Comparison of ENCODE assay signal across 7 mouse cellular contexts in the genomic region with DNA sequence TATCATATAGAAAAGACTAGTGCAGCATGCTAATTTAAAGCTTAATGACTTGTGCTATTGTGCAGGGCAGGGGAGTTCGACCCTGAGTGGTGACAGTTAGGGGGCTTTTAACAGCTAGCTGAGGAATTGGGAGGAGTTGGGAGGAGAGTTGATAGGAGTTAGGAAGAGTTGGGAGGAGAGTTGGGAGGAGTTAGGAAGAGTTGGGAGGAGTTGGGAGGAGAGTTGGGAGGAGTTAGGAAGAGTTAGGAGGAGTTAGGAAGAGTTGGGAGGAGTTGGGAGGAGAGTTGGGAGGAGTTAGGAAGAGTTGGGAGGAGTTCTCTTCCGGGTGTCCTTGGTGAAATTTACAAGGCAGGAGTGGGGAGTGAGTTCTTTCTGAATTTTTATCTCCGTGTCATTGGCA. TPM values are rescaled to one million over a fixed set of nuclear protein-coding genes. Genes with fewer than 3 reads are reported as not detected.
A peak's percentile ranks its signal among the peaks of the same experiment; 100 is the strongest.
DNase-seq lines count a peak whose midpoint lies in the region; ATAC-seq and TF ChIP-seq lines count a peak whose summit lies in the region.
"Not testable (repeated sequence)": the region's sequence is repeated elsewhere in the genome, so short reads cannot be mapped to it uniquely, and the experiment has no call there.

No protein-coding gene starts in this region.

- DNase-seq in adrenal gland, postnatal 14 days: peak; percentile 30
- not testable (repeated sequence) for DNase-seq in intestine, embryonic 14.5 days (ENCODE audit: low spot score); liver, embryonic 13.5 days
- DNase-seq in kidney, postnatal 0 days (ENCODE audit: low spot score): peak; percentile 51

- TF ChIP-seq CTCF in kidney, postnatal 0 days (IDR thresholded peaks at IDR 0.05; ENCODE audit: low read depth): not testable (repeated sequence)

- H3K9ac ChIP-seq in heart, embryonic 12.5 days; intestine, embryonic 14.5 days (ENCODE audit: low read length); kidney, postnatal 0 days (ENCODE audit: low read depth, low read length); lung, embryonic 15.5 days; neural tube, embryonic 12.5 days: not testable (repeated sequence)
- H3K9ac ChIP-seq in liver, embryonic 13.5 days: peak overlapping the region; percentile 90; the same call in 1 of the 2 replicates

- 44% methylated on average over 3 of the region's 3 CpGs for WGBS in heart, embryonic 12.5 days
- 47% methylated on average over 3 of the region's 3 CpGs for WGBS in intestine, embryonic 14.5 days
- 21% methylated on average over 3 of the region's 3 CpGs for WGBS in kidney, postnatal 0 days
- 53% methylated on average over 3 of the region's 3 CpGs for WGBS in liver, embryonic 13.5 days (ENCODE audit: insufficient replicate concordance)
- 46% methylated on average over 3 of the region's 3 CpGs for WGBS in lung, embryonic 15.5 days
- 42% methylated on average over 3 of the region's 3 CpGs for WGBS in neural tube, embryonic 12.5 days

- H3K9me3 ChIP-seq in heart, embryonic 12.5 days (replicated peaks); intestine, embryonic 14.5 days (ENCODE audit: control insufficient read depth, low read length); kidney, postnatal 0 days (replicated peaks; ENCODE audit: low read length); liver, embryonic 13.5 days (replicated peaks); lung, embryonic 15.5 days; neural tube, embryonic 12.5 days: not testable (repeated sequence)

- H3K27me3 ChIP-seq in heart, embryonic 12.5 days (replicated peaks); intestine, embryonic 14.5 days (replicated peaks; ENCODE audit: control insufficient read depth, insufficient read depth, low read length); kidney, postnatal 0 days (ENCODE audit: insufficient read depth, low read length); liver, embryonic 13.5 days; lung, embryonic 15.5 days; neural tube, embryonic 12.5 days (replicated peaks): not testable (repeated sequence)

- not testable (repeated sequence) for H3K27ac ChIP-seq in heart, embryonic 12.5 days (ENCODE audit: poor library complexity, severe bottlenecking); intestine, embryonic 14.5 days (ENCODE audit: low read depth); kidney, postnatal 0 days; liver, embryonic 13.5 days; lung, embryonic 15.5 days; neural tube, embryonic 12.5 days

- H3K4me1 ChIP-seq in heart, embryonic 12.5 days (replicated peaks): peaks cover 23% of the 10 kb centered on the region
- peaks cover 19% of the 10 kb centered on the region for H3K4me1 ChIP-seq in intestine, embryonic 14.5 days (replicated peaks; ENCODE audit: control insufficient read depth, insufficient read depth, low read length)
- H3K4me1 ChIP-seq in kidney, postnatal 0 days (replicated peaks; ENCODE audit: insufficient read depth, low read length): peaks cover 19% of the 10 kb centered on the region
- H3K4me1 ChIP-seq in liver, embryonic 13.5 days (replicated peaks): peaks cover 41% of the 10 kb centered on the region
- H3K4me1 ChIP-seq in lung, embryonic 15.5 days: peaks cover 20% of the 10 kb centered on the region
- H3K4me1 ChIP-seq in neural tube, embryonic 12.5 days: peaks cover 23% of the 10 kb centered on the region

- peak overlapping the region; percentile 71; the same call in 1 of the 2 replicates for H3K4me2 ChIP-seq in heart, embryonic 12.5 days
- H3K4me2 ChIP-seq in intestine, embryonic 14.5 days (ENCODE audit: low read length): peak overlapping the region; percentile 60; the same call in 1 of the 2 replicates
- peak overlapping the region; percentile 84; the same call in 1 of the 2 replicates for H3K4me2 ChIP-seq in kidney, postnatal 0 days (ENCODE audit: low read length)
- peak overlapping the region; percentile 76 for H3K4me2 ChIP-seq in liver, embryonic 13.5 days
- H3K4me2 ChIP-seq in lung, embryonic 15.5 days: peak overlapping the region; percentile 60
- 0 out of 2 replicates have a peak overlapping the region, but pooled peaks have one; percentile 56 for H3K4me2 ChIP-seq in neural tube, embryonic 12.5 days (replicated peaks)

- peaks cover 49% of the 10 kb centered on the region for H3K36me3 ChIP-seq in heart, embryonic 12.5 days
- peaks cover 39% of the 10 kb centered on the region for H3K36me3 ChIP-seq in intestine, embryonic 14.5 days (ENCODE audit: control insufficient read depth, insufficient read depth, low read length)
- H3K36me3 ChIP-seq in kidney, postnatal 0 days (ENCODE audit: insufficient read depth, low read length): peaks cover 31% of the 10 kb centered on the region
- peaks cover 52% of the 10 kb centered on the region for H3K36me3 ChIP-seq in liver, embryonic 13.5 days
- peaks cover 29% of the 10 kb centered on the region for H3K36me3 ChIP-seq in lung, embryonic 15.5 days
- H3K36me3 ChIP-seq in neural tube, embryonic 12.5 days: peaks cover 46% of the 10 kb centered on the region

- not testable (repeated sequence) for ATAC-seq in heart, embryonic 12.5 days (ENCODE audit: insufficient number of reproducible peaks, low FRiP score); intestine, embryonic 14.5 days (replicated peaks; ENCODE audit: low FRiP score, low TSS enrichment, low read depth); kidney, postnatal 0 days (replicated peaks; ENCODE audit: low FRiP score, low read depth); liver, embryonic 13.5 days (ENCODE audit: low read depth); lung, embryonic 15.5 days (ENCODE audit: borderline replicate concordance, extremely low read depth, low FRiP score, low TSS enrichment); neural tube, embryonic 12.5 days (ENCODE audit: low FRiP score, low read depth)

- H3K4me3 ChIP-seq in heart, embryonic 12.5 days: 0 out of 2 replicates have a peak overlapping the region, but pooled peaks have one; percentile 74
- not testable (repeated sequence) for H3K4me3 ChIP-seq in intestine, embryonic 14.5 days (ENCODE audit: low read depth, low read length); kidney, postnatal 0 days (replicated peaks; ENCODE audit: low read depth, low read length); lung, embryonic 15.5 days; neural tube, embryonic 12.5 days
- H3K4me3 ChIP-seq in liver, embryonic 13.5 days (replicated peaks): peak overlapping the region; percentile 96; the same call in 1 of the 2 replicates

RNA-seq across cellular contexts. Expression of gene Miip, which starts 1.8 kb away (rescaled TPM):
- total RNA-seq in adrenal gland, postnatal 14 days (2021): 19.4 and 26.0 TPM in 2 replicates
- polyA plus RNA-seq in heart, embryonic 12.5 days (2016; fragmentation: Nextera tagmentation; extraction: Ambion mirVana): 23.4 and 26.3 TPM in 2 replicates
- polyA plus RNA-seq in intestine, embryonic 14.5 days (2014; fragmentation: Nextera tagmentation; extraction: Ambion mirVana): 32.1 and 34.6 TPM in 2 replicates
- 29.4 and 30.6 TPM in 2 replicates for polyA plus RNA-seq in kidney, postnatal 0 days (2015; fragmentation: Nextera tagmentation; extraction: Ambion mirVana)
- polyA plus RNA-seq in liver, embryonic 13.5 days (2015; fragmentation: Nextera tagmentation; extraction: Ambion mirVana): 25.7 and 29.1 TPM in 2 replicates
- 44.2 and 44.9 TPM in 2 replicates for polyA plus RNA-seq in lung, embryonic 15.5 days (2015; fragmentation: Nextera tagmentation; extraction: Ambion mirVana)
- 52.2 and 53.4 TPM in 2 replicates for polyA plus RNA-seq in neural tube, embryonic 12.5 days (2016; fragmentation: Nextera tagmentation; extraction: Ambion mirVana)

RNA-seq across cellular contexts. Expression of gene Fv1, which starts 2.0 kb away (rescaled TPM):
- 7.8 and 9.2 TPM in 2 replicates for total RNA-seq in adrenal gland, postnatal 14 days (2021)
- polyA plus RNA-seq in heart, embryonic 12.5 days (2016; fragmentation: Nextera tagmentation; extraction: Ambion mirVana): 9.0 and 9.1 TPM in 2 replicates
- 9.0 and 9.7 TPM in 2 replicates for polyA plus RNA-seq in intestine, embryonic 14.5 days (2014; fragmentation: Nextera tagmentation; extraction: Ambion mirVana)
- 3.8 and 4.3 TPM in 2 replicates for polyA plus RNA-seq in kidney, postnatal 0 days (2015; fragmentation: Nextera tagmentation; extraction: Ambion mirVana)
- polyA plus RNA-seq in liver, embryonic 13.5 days (2015; fragmentation: Nextera tagmentation; extraction: Ambion mirVana): 2.5 and 3.5 TPM in 2 replicates
- polyA plus RNA-seq in lung, embryonic 15.5 days (2015; fragmentation: Nextera tagmentation; extraction: Ambion mirVana): 8.4 and 10.7 TPM in 2 replicates
- polyA plus RNA-seq in neural tube, embryonic 12.5 days (2016; fragmentation: Nextera tagmentation; extraction: Ambion mirVana): 15.3 and 15.7 TPM in 2 replicates

RNA-seq across cellular contexts. Expression of gene Zfp933, which starts 18.6 kb away (rescaled TPM):
- total RNA-seq in adrenal gland, postnatal 14 days (2021): 21.0 and 28.2 TPM in 2 replicates
- polyA plus RNA-seq in heart, embryonic 12.5 days (2016; fragmentation: Nextera tagmentation; extraction: Ambion mirVana): 5.0 and 5.9 TPM in 2 replicates
- 4.7 TPM in 2 replicates for polyA plus RNA-seq in intestine, embryonic 14.5 days (2014; fragmentation: Nextera tagmentation; extraction: Ambion mirVana)
- 4.7 and 5.5 TPM in 2 replicates for polyA plus RNA-seq in kidney, postnatal 0 days (2015; fragmentation: Nextera tagmentation; extraction: Ambion mirVana)
- polyA plus RNA-seq in liver, embryonic 13.5 days (2015; fragmentation: Nextera tagmentation; extraction: Ambion mirVana): 1.3 and 1.5 TPM in 2 replicates
- polyA plus RNA-seq in lung, embryonic 15.5 days (2015; fragmentation: Nextera tagmentation; extraction: Ambion mirVana): 4.6 and 5.0 TPM in 2 replicates
- polyA plus RNA-seq in neural tube, embryonic 12.5 days (2016; fragmentation: Nextera tagmentation; extraction: Ambion mirVana): 4.1 and 6.2 TPM in 2 replicates

RNA-seq across cellular contexts. Expression of gene Mfn2, which starts 37.7 kb away (rescaled TPM):
- 191 and 207 TPM in 2 replicates for total RNA-seq in adrenal gland, postnatal 14 days (2021)
- polyA plus RNA-seq in heart, embryonic 12.5 days (2016; fragmentation: Nextera tagmentation; extraction: Ambion mirVana): 121 and 123 TPM in 2 replicates
- polyA plus RNA-seq in intestine, embryonic 14.5 days (2014; fragmentation: Nextera tagmentation; extraction: Ambion mirVana): 31.6 and 33.3 TPM in 2 replicates
- polyA plus RNA-seq in kidney, postnatal 0 days (2015; fragmentation: Nextera tagmentation; extraction: Ambion mirVana): 28.9 and 33.8 TPM in 2 replicates
- 17.7 and 21.0 TPM in 2 replicates for polyA plus RNA-seq in liver, embryonic 13.5 days (2015; fragmentation: Nextera tagmentation; extraction: Ambion mirVana)
- polyA plus RNA-seq in lung, embryonic 15.5 days (2015; fragmentation: Nextera tagmentation; extraction: Ambion mirVana): 34.0 and 36.2 TPM in 2 replicates
- 65.1 and 67.1 TPM in 2 replicates for polyA plus RNA-seq in neural tube, embryonic 12.5 days (2016; fragmentation: Nextera tagmentation; extraction: Ambion mirVana)

RNA-seq across cellular contexts. Expression of gene Zfp984, which starts 57.2 kb away (rescaled TPM):
- 4.6 and 5.9 TPM in 2 replicates for total RNA-seq in adrenal gland, postnatal 14 days (2021)
- 9.1 and 11.0 TPM in 2 replicates for polyA plus RNA-seq in heart, embryonic 12.5 days (2016; fragmentation: Nextera tagmentation; extraction: Ambion mirVana)
- polyA plus RNA-seq in intestine, embryonic 14.5 days (2014; fragmentation: Nextera tagmentation; extraction: Ambion mirVana): 8.8 and 11.5 TPM in 2 replicates
- 10.7 and 12.0 TPM in 2 replicates for polyA plus RNA-seq in kidney, postnatal 0 days (2015; fragmentation: Nextera tagmentation; extraction: Ambion mirVana)
- 6.4 and 8.4 TPM in 2 replicates for polyA plus RNA-seq in liver, embryonic 13.5 days (2015; fragmentation: Nextera tagmentation; extraction: Ambion mirVana)
- polyA plus RNA-seq in lung, embryonic 15.5 days (2015; fragmentation: Nextera tagmentation; extraction: Ambion mirVana): 5.9 and 6.3 TPM in 2 replicates
- polyA plus RNA-seq in neural tube, embryonic 12.5 days (2016; fragmentation: Nextera tagmentation; extraction: Ambion mirVana): 4.3 and 6.3 TPM in 2 replicates
